Mouse (Mus musculus) megakaryocyte, embryonic 14.5 days (primary cell): Measurements from ENCODE around the gene Gif.

Experiments used
- FLI1 ChIP-seq: IDR thresholded peaks from 2 replicates; pipeline ENCODE4 v1.6.1; 2012; ENCODE audit warnings: low read length, inconsistent platforms, mixed read lengths
- GATA1 ChIP-seq: IDR thresholded peaks from 3 replicates; pipeline ENCODE4 v1.6.1; 2012; ENCODE audit warnings: mixed read lengths, low read length, inconsistent platforms, borderline replicate concordance

DNA sequence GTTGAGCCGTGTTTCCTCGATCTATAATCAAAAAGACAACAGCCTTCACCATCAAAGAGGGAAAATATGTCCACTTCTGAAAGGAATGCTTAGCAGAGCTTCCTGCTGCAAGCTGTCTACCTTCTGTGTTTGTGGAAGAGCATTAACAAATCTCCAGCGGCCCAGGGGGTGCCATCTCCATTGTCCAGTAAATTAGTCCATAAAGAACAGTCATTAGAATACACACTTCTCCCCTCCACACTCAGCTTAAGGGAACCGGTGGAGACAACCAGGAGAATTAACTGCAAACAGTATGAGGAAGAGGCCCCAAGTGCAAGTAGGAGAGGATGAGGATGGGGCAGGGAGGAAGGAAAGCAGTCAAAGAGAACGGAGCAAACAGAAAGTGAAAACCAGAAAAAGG lies 44.5 kb downstream of the Gif start:
- TF ChIP-seq GATA1 (no peak), FLI1 (no peak)
